Mouse (Mus musculus) bone marrow macrophage, adult 2 months (primary cell): ENCODE measurements around the gene Scin.

Experiments
- CTCF ChIP-seq: IDR thresholded peaks from 2 replicates; pipeline ENCODE4 v1.5.1; 2012; ENCODE audit warnings: low read depth, mild to moderate bottlenecking, low read length, moderate library complexity
- POLR2A ChIP-seq: IDR thresholded peaks from 2 replicates; pipeline ENCODE4 v1.6.1; 2012; ENCODE audit warnings: mild to moderate bottlenecking, low read depth, low read length, borderline replicate concordance

DNA sequence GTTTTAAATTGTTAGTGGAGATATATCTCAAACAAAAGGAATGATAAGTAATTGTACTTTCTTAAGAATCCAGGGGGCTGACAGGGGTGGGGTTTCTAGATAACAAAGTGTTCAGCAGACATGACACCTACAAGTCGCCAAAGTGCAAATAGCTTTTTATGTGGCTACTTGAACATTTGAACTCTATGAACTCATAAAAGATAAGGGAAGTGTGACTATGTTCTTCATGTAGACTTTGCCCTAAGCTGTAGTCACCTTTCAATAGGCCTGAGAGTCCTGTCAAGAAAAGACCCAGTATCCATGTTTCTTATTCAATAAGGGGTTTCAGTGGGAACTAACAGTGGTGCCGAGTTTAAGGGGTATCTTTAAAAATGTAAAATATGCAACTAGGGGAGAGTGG is 110.1 kb downstream of the Scin start:
- TF ChIP-seq POLR2A (no peak), CTCF (no peak)
